Mouse (Mus musculus) myocyte (in vitro differentiated cells): ENCODE measurements around the gene St8sia1. TPM values are rescaled to one million over a fixed set of nuclear protein-coding genes. Genes with fewer than 3 reads are reported as not detected.

Source experiments
- H3K27me3 ChIP-seq: one replicate; pipeline ENCODE4 v1.6.1; 2011; ENCODE audit not compliant: control insufficient read depth, insufficient read depth, insufficient read length
- H3K36me3 ChIP-seq: one replicate; pipeline ENCODE4 v1.6.1; 2011; ENCODE audit not compliant: control insufficient read depth, insufficient read depth
- H3K4me2 ChIP-seq: one replicate; pipeline ENCODE4 v1.6.1; 2011; ENCODE audit warnings: low read depth, control low read depth
- H3K4me3 ChIP-seq: one replicate; pipeline ENCODE4 v1.5.1; 2011; ENCODE audit warnings: mild to moderate bottlenecking, control low read depth, moderate library complexity
- H3K79me2 ChIP-seq: one replicate; pipeline ENCODE4 v1.6.1; 2011; ENCODE audit not compliant: control insufficient read depth, insufficient read depth
- H3ac ChIP-seq: one replicate; pipeline ENCODE4 v1.6.1; 2011; ENCODE audit not compliant: control insufficient read depth, insufficient read length
- CEBPB ChIP-seq: IDR thresholded peaks from 2 replicates; pipeline ENCODE4 v1.6.1; 2011; ENCODE audit warnings: mild to moderate bottlenecking, moderate library complexity; ENCODE audit not compliant: poor library complexity, insufficient read depth, severe bottlenecking
- E2F4 ChIP-seq: IDR thresholded peaks from one replicate; pipeline ENCODE4 v1.6.1; 2011; ENCODE audit warnings: mild to moderate bottlenecking, control low read depth, moderate library complexity; ENCODE audit not compliant: insufficient read depth
- MAX ChIP-seq: IDR thresholded peaks from one replicate; pipeline ENCODE4 v1.6.1; 2011; ENCODE audit warnings: low read depth, mild to moderate bottlenecking, control low read depth
- MYOD1 ChIP-seq, 3 experiments: IDR thresholded peaks; one replicate each; pipeline ENCODE4 v1.6.1; 2011; ENCODE audit warnings: control low read depth in 2 of 3, low read depth in 2 of 3, mild to moderate bottlenecking in 2 of 3, moderate library complexity in 1 of 3; ENCODE audit not compliant: insufficient read length in 2 of 3, control insufficient read depth in 1 of 3
- MYOG ChIP-seq, 3 experiments: IDR thresholded peaks; one replicate each; pipeline ENCODE4 v1.6.1; 2011; ENCODE audit warnings: control low read depth in 2 of 3, low read depth in 2 of 3, mild to moderate bottlenecking in 2 of 3; ENCODE audit not compliant: insufficient read length in 2 of 3, control insufficient read depth in 1 of 3, insufficient read depth in 1 of 3
- POLR2A ChIP-seq: IDR thresholded peaks from one replicate; pipeline ENCODE4 v1.6.1; 2011; ENCODE audit warnings: low read depth, mild to moderate bottlenecking, control low read depth, moderate library complexity; ENCODE audit not compliant: insufficient read length
- POLR2AphosphoS2 ChIP-seq: IDR thresholded peaks from one replicate; pipeline ENCODE4 v1.6.1; 2011; ENCODE audit warnings: low read depth, control low read depth; ENCODE audit not compliant: insufficient read length
- REST ChIP-seq: IDR thresholded peaks from one replicate; pipeline ENCODE4 v1.6.1; 2011; ENCODE audit warnings: mild to moderate bottlenecking, control low read depth, moderate library complexity; ENCODE audit not compliant: insufficient read depth, insufficient read length
- SRF ChIP-seq: IDR thresholded peaks from one replicate; pipeline ENCODE4 v1.6.1; 2011; ENCODE audit warnings: low read depth; ENCODE audit not compliant: control insufficient read depth, insufficient read length
- TCF12 ChIP-seq: IDR thresholded peaks from one replicate; pipeline ENCODE4 v1.6.1; 2011; ENCODE audit warnings: mild to moderate bottlenecking, control low read depth; ENCODE audit not compliant: poor library complexity, insufficient read depth, severe bottlenecking
- TCF3 ChIP-seq: IDR thresholded peaks from one replicate; pipeline ENCODE4 v1.6.1; 2011; ENCODE audit warnings: low read depth, control low read depth; ENCODE audit not compliant: insufficient read length
- USF1 ChIP-seq: IDR thresholded peaks from one replicate; pipeline ENCODE4 v1.6.1; 2011; ENCODE audit warnings: low read depth, mild to moderate bottlenecking, control low read depth, moderate library complexity
- polyA plus RNA-seq: library from polyadenylated mRNA; unstranded; fragments of >200 nt; fragmentation: generic; extraction: Trizol; gene quantifications from one replicate; pipeline ENCODE4 v1.2.1, GENCODE M21; 2012; ENCODE audit warnings: missing spikeins

Gene St8sia1
- polyA plus RNA-seq, 1 experiment = 0.02 TPM

- Histone ChIP-seq H3K79me2 (no peaks in the 10 kb centered on the region), H3K4me3 (no peak overlapping the region), H3ac (no peak overlapping the region), H3K4me2 (no peak overlapping the region), H3K27me3 (no peaks in the 10 kb centered on the region), H3K36me3 (no peaks in the 10 kb centered on the region)
- no peak for TF ChIP-seq TCF3
- TF ChIP-seq POLR2AphosphoS2 = no peak
- no peak for TF ChIP-seq E2F4
- TF ChIP-seq MYOG (IDR thresholded peaks at IDR 0.05; ENCODE audit: control insufficient read depth in 1 of 3, insufficient read depth in 1 of 3, insufficient read length in 2 of 3, low read depth in 2 of 3) = no peak
- TF ChIP-seq USF1 = no peak
- TF ChIP-seq REST = no peak
- no peak for TF ChIP-seq CEBPB
- TF ChIP-seq SRF = no peak
- TF ChIP-seq MAX = no peak
- no peak for TF ChIP-seq POLR2A
- no peak for TF ChIP-seq MYOD1 (IDR thresholded peaks at IDR 0.05; ENCODE audit: control insufficient read depth in 1 of 3, insufficient read length in 2 of 3, low read depth in 2 of 3)
These were observed 164.4 kb downstream of the St8sia1 start for GRCm38 (mm10) chr6:142799704-142800374.

DNA sequence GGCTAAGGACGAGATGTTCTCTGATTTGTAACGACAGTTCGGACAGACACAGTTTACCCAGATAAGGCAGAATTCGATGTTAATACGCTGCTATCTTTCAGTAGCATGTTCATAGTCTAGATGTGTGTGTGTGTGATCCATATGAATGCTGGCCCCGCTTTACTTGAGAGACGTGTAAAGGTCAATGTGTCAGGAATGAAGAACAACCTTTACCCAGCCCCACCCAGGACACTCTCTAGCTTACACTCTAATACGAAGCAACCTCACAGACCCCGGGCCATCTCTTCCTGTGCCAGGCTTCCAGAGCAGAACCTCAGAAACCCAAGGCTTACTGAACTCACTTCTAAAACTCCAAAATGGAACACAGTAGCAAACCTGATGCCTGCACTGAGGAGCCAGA is 165.4 kb downstream of the St8sia1 start:
- no peaks in the 10 kb centered on the region for H3K27me3 ChIP-seq
- H3K4me3 ChIP-seq = no peak overlapping the region
- H3K4me2 ChIP-seq = no peak overlapping the region
- H3K79me2 ChIP-seq = no peaks in the 10 kb centered on the region
- TF ChIP-seq MYOD1 (IDR thresholded peaks at IDR 0.05; ENCODE audit: control insufficient read depth in 1 of 3, insufficient read length in 2 of 3, low read depth in 2 of 3) = no peak
- no peak for TF ChIP-seq MAX
- no peak for TF ChIP-seq MYOG (IDR thresholded peaks at IDR 0.05; ENCODE audit: control insufficient read depth in 1 of 3, insufficient read depth in 1 of 3, insufficient read length in 2 of 3, low read depth in 2 of 3)
- no peak for TF ChIP-seq POLR2A
- TF ChIP-seq REST = no peak
- no peak for TF ChIP-seq CEBPB
- no peak for TF ChIP-seq POLR2AphosphoS2
- TF ChIP-seq USF1 = no peak
- TF ChIP-seq TCF12 = no peak
- no peaks in the 10 kb centered on the region for H3K36me3 ChIP-seq
- H3ac ChIP-seq = no peak overlapping the region

- no peak for TF ChIP-seq USF1
- no peak for TF ChIP-seq CEBPB
- no peak for TF ChIP-seq MAX
- no peak for TF ChIP-seq REST
- no peak for TF ChIP-seq MYOG (IDR thresholded peaks at IDR 0.05; ENCODE audit: control insufficient read depth in 1 of 3, insufficient read depth in 1 of 3, insufficient read length in 2 of 3, low read depth in 2 of 3)
- no peak for TF ChIP-seq POLR2A
- no peak for TF ChIP-seq MYOD1 (IDR thresholded peaks at IDR 0.05; ENCODE audit: control insufficient read depth in 1 of 3, insufficient read length in 2 of 3, low read depth in 2 of 3)
- no peak for TF ChIP-seq TCF3
- TF ChIP-seq POLR2AphosphoS2 = no peak
- TF ChIP-seq SRF = no peak
- no peak for TF ChIP-seq TCF12
- no peak for TF ChIP-seq E2F4
- no peak overlapping the region for H3K4me2 ChIP-seq
- H3ac ChIP-seq = no peak overlapping the region
These were observed 166.3 kb downstream of the St8sia1 start for GRCm38 (mm10) chr6:142797996-142798395.

DNA sequence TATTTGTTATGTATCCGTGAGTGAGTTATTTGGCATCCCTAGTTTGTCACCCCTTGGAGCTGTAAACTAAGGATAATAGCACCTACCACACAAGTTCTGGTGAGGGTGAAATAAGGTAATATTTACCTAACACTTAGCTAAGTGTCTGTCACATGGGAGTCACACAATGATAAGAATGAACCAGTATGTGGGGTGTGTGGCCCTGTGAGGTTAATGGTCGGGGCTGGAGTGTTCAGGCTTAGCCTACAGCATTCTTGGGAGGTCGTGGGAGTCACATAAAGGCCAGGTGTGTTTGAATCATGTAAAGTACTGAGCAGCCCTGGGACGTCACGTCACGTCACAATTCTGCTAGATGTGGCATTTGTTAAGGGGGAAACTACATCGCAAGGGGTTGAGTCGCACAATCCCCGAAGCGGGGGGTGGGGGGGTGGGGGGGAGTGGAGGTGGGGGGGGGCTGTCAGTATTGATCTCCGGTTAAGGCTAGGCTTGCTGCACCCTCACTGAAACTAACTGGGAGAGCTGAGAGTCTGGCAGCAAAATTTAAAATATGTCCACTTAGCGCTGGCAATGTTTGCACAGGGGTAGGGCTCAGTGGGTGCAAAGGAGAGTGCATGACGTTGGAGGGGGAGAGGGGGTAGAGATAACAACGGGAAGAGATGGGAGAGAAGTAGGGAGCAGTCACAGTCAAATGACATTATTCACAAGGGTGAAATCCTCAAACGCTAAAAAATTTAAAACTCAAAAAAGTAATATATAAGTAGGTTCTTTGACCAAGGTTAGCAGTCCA is 168.4 kb downstream of the St8sia1 start:
- Histone ChIP-seq H3K36me3 (no peaks in the 10 kb centered on the region), H3K4me3 (no peak overlapping the region), H3K79me2 (no peaks in the 10 kb centered on the region), H3K27me3 (no peaks in the 10 kb centered on the region), H3ac (no peak overlapping the region), H3K4me2 (no peak overlapping the region)
- TF ChIP-seq POLR2A (no peak), SRF (no peak), POLR2AphosphoS2 (no peak), USF1 (no peak), TCF3 (no peak), MYOG (IDR thresholded peaks at IDR 0.05; ENCODE audit: control insufficient read depth in 1 of 3, insufficient read depth in 1 of 3, insufficient read length in 2 of 3, low read depth in 2 of 3) (no peak), REST (no peak), MYOD1 (IDR thresholded peaks at IDR 0.05; ENCODE audit: control insufficient read depth in 1 of 3, insufficient read length in 2 of 3, low read depth in 2 of 3) (no peak), CEBPB (no peak), E2F4 (no peak), MAX (no peak), TCF12 (no peak)

More at GRCm38 (mm10) chr6:142797996-142798395, 166.3 kb downstream of the St8sia1 start:
- Histone ChIP-seq H3K79me2 (no peaks in the 10 kb centered on the region), H3K36me3 (no peaks in the 10 kb centered on the region), H3K27me3 (no peaks in the 10 kb centered on the region), H3K4me3 (no peak overlapping the region)
